Mouse (Mus musculus) heart, adult 18-20 months (tissue): ENCODE measurements around the gene Mga. TPM values are rescaled to one million over a fixed set of nuclear protein-coding genes. Genes with fewer than 3 reads are reported as not detected.
A peak's percentile ranks its signal among the peaks of the same experiment; 100 is the strongest.

ENCODE experiments used
- DNase-seq, 2 experiments: peaks; one replicate each; pipeline ENCODE4 v3.0.0; 2021 to 2022; ENCODE audit warnings: mixed read lengths in 1 of 2
- long read RNA-seq, 2 experiments: library from polyadenylated mRNA; stranded (forward); transcript quantifications; one replicate each; pipeline ENCODE4 v2.0.0; 2021
- total RNA-seq, 2 experiments: library from RNA; stranded (reverse); gene quantifications; 2 replicates each; pipeline ENCODE4 v1.2.3; 2021

The Mga gene
- 10 to 100 TPM; 28.3 to 37.8 TPM for total RNA-seq
- long read RNA-seq, experiment 1, partial matches to known transcripts, result 1 of 2 reads
- long read RNA-seq, experiment 1, other reads (novel, unspliced or antisense), result 1 of 2 reads
- long read RNA-seq, experiment 2, partial matches to known transcripts, result 1 of 3 reads
- long read RNA-seq, experiment 2, other reads (novel, unspliced or antisense), result 2 of 3 reads

- peak; percentile 97 for DNase-seq
These were observed at the start of gene Mga for GRCm38 (mm10) chr2:119897090-119897732. TSS of gene Mga (plus strand) at chr2:119897228.

DNA sequence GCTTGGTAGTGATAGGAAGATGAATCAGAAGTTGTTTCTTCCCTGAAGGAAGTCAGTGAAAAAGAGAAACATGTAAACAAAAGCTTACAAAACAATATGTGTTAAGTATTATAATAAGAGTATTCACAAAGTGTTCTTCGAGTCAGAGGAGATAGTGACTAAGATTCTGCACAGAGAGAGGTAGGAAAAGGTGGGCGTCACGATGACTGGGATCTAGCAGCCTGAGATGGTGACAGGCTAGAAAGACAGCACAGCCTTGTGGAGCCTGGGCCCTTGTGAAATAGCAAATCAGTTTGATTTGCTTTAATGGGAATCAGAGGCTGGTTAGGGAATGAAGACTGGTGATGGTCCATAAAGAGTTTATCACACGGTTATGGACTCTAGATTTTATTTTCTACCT is 43.2 kb upstream of the Mga start:
- no peak for DNase-seq

- DNase-seq, result no peak
These were observed 41.6 kb upstream of the Mga start for GRCm38 (mm10) chr2:119855310-119855850.

- no peak for DNase-seq
These were observed 39.7 kb upstream of the Mga start for GRCm38 (mm10) chr2:119857341-119857740.

DNA sequence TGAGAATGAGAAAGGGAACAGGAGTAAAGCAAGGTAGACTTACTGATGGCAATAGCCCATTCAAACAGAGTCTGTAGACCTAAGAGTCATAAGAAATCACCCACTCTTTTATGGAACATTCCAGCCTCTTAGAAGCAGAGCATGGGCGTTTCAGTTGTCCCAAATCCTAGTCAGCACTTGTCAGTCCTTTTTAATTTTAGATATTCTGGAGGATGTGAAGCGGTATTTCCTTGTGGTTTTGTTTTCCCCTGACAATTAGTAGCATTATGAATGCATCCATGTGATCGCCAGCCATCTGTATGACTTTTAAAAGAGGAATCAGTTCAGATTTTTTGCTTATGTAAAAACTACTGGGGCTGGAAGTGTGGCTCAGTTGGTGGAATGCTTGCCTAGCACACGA is 32.5 kb upstream of the Mga start:
- no peak for DNase-seq

GRCm38 (mm10) chr2:119872371-119873104 is 24.5 kb upstream of the Mga start:
- DNase-seq, result peak; percentile 77 to 81

GRCm38 (mm10) chr2:119873105-119873464 is 23.9 kb upstream of the Mga start:
- DNase-seq, result peak; percentile 89 to 90

- no peak for DNase-seq
These were observed 21.0 kb upstream of the Mga start for GRCm38 (mm10) chr2:119875981-119876380.

DNA sequence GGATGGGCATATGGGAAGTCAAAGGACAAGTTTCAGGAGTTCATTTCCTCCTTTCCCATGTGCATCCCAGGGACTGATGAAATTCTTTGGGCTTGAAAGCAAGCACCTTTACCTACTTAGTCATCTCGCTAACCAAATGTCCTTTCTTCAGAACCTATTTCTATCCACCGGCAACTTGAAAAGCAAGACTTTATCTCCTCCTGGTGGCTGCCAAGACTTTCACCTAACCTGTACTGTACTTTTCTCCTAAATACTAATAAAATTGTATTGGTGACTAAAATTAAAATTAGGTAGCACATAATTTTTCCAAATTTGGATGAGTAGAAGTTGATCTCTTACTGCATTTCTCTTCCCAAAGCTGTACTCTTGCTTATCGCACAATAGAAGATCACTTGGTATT is 9.8 kb upstream of the Mga start:
- no peak for DNase-seq

- DNase-seq, result peak in 1 of 2 experiments; percentile 29
These were observed 407 bp upstream of the Mga start for GRCm38 (mm10) chr2:119896553-119897089.

GRCm38 (mm10) chr2:119898141-119898594 is 1.1 kb downstream of the Mga start:
- peak; percentile 71 to 83 for DNase-seq

GRCm38 (mm10) chr2:119916007-119916406 is 19.0 kb downstream of the Mga start:
- DNase-seq, result no peak

- DNase-seq, result no peak
These were observed 20.8 kb downstream of the Mga start for GRCm38 (mm10) chr2:119917631-119918369.

GRCm38 (mm10) chr2:119970571-119970970 is 73.5 kb downstream of the Mga start:
- DNase-seq, result peak; percentile 51 to 74

- no peak for DNase-seq
These were observed 74.3 kb downstream of the Mga start for GRCm38 (mm10) chr2:119971316-119971715.

DNA sequence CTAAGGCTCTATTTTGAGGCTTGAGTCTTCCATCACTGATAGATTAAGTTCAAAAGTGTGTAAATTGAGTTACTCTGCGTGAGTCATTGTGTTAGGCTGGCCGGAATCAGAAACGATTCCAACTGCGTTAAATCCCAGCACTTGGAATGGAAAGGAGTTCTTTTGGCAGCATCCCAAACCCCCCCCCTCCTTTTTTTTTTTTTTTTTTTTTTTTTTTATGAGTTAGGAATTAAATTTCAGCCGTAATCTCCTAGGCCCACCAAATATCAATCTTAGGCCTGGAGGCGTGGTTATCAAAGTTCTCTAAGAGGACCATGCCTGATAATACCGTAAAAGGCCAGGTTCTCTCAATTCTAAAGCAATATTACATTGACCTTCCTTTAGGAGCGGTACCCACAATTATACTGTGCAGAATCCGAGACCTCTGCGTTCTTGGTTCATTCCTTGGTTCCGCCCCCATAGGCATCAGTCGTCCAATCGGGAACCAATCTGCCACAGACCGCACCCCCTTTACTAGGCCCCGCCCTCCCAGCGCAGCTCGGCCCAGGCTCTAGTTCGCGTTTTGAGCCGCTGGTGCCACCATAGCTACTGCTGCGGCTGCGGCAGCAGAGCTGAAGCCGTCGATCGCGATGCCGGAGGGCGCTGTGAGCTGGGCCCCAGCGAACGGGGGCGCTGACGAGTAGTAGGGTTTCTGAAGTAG is 75.0 kb downstream of the Mga start:
- DNase-seq, result peak; percentile 96 to 98

GRCm38 (mm10) chr2:119972537-119972879 is 75.5 kb downstream of the Mga start, which contains the start of gene Mapkbp1:
TSS of gene Mapkbp1 (plus strand) at chr2:119972699.
- no peak for DNase-seq

GRCm38 (mm10) chr2:119980343-119980986 is 83.4 kb downstream of the Mga start:
- no peak for DNase-seq

DNA sequence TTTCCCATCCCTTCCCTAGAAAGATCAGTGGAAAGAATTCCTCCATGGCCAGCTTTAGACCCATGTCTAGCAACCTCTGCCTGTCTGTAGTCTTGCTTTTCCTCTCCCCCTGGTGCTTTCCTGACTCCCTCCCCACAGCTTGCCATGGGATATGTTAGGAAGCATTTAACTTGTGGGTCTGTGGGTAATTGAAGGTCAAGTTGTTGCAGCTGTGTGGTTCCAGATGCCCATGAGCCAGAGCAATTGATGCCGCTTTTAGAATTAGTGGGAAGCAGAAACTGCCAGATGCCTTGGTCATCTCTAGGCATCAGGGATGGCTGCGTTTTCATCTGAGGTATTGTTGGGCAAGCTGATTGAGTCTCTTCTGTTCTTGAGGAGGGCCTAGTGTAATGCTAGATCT is 84.6 kb downstream of the Mga start:
- DNase-seq, result no peak

DNA sequence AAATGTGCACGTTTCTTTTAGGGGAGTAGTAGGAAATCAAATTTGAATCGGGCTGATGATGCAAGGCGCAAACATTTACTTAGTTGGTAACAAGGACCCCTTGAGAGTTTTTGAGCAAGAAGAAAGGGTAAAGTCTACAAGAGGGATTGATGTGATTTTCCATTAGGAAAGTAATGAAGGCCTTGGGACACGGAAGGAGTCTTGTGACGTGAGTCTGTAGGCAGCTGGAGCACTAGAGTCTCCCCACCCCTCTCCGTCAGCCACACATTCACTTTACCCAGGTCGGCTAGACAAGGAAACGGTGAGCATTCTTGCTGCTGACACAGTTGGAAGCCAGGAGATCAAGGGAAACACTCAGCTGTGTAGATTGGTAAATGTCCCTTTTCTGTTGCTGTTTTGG is 88.8 kb downstream of the Mga start:
- DNase-seq, result no peak

- no peak for DNase-seq
These were observed 89.3 kb downstream of the Mga start for GRCm38 (mm10) chr2:119986369-119986768.
